Mouse (Mus musculus) layer of hippocampus, adult 2 months (tissue): Measurements from ENCODE around the gene Icmt. TPM values are rescaled to one million over a fixed set of nuclear protein-coding genes. Genes with fewer than 3 reads are reported as not detected.

Experiments
- DNase-seq, 2 experiments: peaks; one replicate each; pipeline ENCODE4 v3.0.0; 2022; ENCODE audit warnings: low spot score in 2 of 2
- H3K27ac ChIP-seq: fragments of 200-600 bp; 2 replicates; pipeline ENCODE4 v1.8.1; 2022
- H3K4me3 ChIP-seq: fragments of 200-600 bp; 2 replicates; pipeline ENCODE4 v1.8.1; 2022; ENCODE audit warnings: mild to moderate bottlenecking
- CTCF ChIP-seq: fragments of 200-600 bp; conservative IDR thresholded peaks from 2 replicates; pipeline ENCODE4 v1.8.1; 2022; ENCODE audit warnings: antibody characterized with exemption, mild to moderate bottlenecking, moderate library complexity
- total RNA-seq, 2 experiments: library from RNA; stranded (reverse); gene quantifications; 2 replicates each; pipeline ENCODE4 v1.2.3; 2021

Icmt gene
- total RNA-seq, 2 experiments from 2014 or later = 42.3 to 43.0 TPM

GRCm38 (mm10) chr4:152338419-152339292 is 41.6 kb downstream of the Icmt start, which contains the start of gene Chd5:
TSS of gene Chd5 (plus strand) at chr4:152338651.
- TF ChIP-seq CTCF = no peak
- DNase-seq = peak; percentile 66 to 67
- Histone ChIP-seq H3K4me3 (peak within 1 kb of the TSS; percentile 63), H3K27ac (peak within 1 kb of the TSS; percentile 92)

- no peak for TF ChIP-seq CTCF
- H3K4me3 ChIP-seq = peak overlapping the region; percentile 63
- no peak for DNase-seq
- peak overlapping the region; percentile 92 for H3K27ac ChIP-seq
Measured at GRCm38 (mm10) chr4:152339293-152339790, 42.3 kb downstream of the Icmt start.

GRCm38 (mm10) chr4:152340584-152341284 is 43.7 kb downstream of the Icmt start:
- DNase-seq = no peak
- H3K27ac ChIP-seq = no peak overlapping the region
- no peak overlapping the region for H3K4me3 ChIP-seq
- no peak for TF ChIP-seq CTCF

- peak; percentile 80 for TF ChIP-seq CTCF
- Histone ChIP-seq H3K27ac (peak overlapping the region; percentile 28; the same call in 1 of the 2 replicates), H3K4me3 (no peak overlapping the region)
- DNase-seq = no peak
Measured at GRCm38 (mm10) chr4:152343296-152343695, 46.3 kb downstream of the Icmt start.

- no peak for TF ChIP-seq CTCF
- DNase-seq = no peak
- Histone ChIP-seq H3K4me3 (no peak overlapping the region), H3K27ac (peak overlapping the region; percentile 75; the same call in 1 of the 2 replicates)
Measured at GRCm38 (mm10) chr4:152344651-152345050, 47.6 kb downstream of the Icmt start.

- H3K27ac ChIP-seq = peak overlapping the region; percentile 75
- no peak for TF ChIP-seq CTCF
- H3K4me3 ChIP-seq = no peak overlapping the region; the same call in 1 of the 2 replicates
- DNase-seq = peak; percentile 64 to 70
Measured at GRCm38 (mm10) chr4:152345120-152345889, 48.3 kb downstream of the Icmt start.

GRCm38 (mm10) chr4:152349837-152350381 is 52.9 kb downstream of the Icmt start:
- TF ChIP-seq CTCF = no peak
- peak; percentile 57 to 80 for DNase-seq
- peak overlapping the region; percentile 83 for H3K27ac ChIP-seq
- H3K4me3 ChIP-seq = peak overlapping the region; percentile 23; the same call in 1 of the 2 replicates

- no peak for TF ChIP-seq CTCF
- DNase-seq = no peak
- no peak overlapping the region for H3K4me3 ChIP-seq
Measured at GRCm38 (mm10) chr4:152350722-152351421, 53.8 kb downstream of the Icmt start.

GRCm38 (mm10) chr4:152351422-152352305 is 54.6 kb downstream of the Icmt start:
- H3K4me3 ChIP-seq = no peak overlapping the region
- TF ChIP-seq CTCF = no peak
- DNase-seq = no peak
- H3K27ac ChIP-seq = peak overlapping the region; percentile 83; the same call in 1 of the 2 replicates

More at GRCm38 (mm10) chr4:152350722-152351421, 53.8 kb downstream of the Icmt start:
- H3K27ac ChIP-seq = peak overlapping the region; percentile 83

GRCm38 (mm10) chr4:152353886-152354637 is 57.0 kb downstream of the Icmt start:
- Histone ChIP-seq H3K4me3 (no peak overlapping the region), H3K27ac (no peak overlapping the region)
- no peak for TF ChIP-seq CTCF
- no peak for DNase-seq
